Mouse (Mus musculus): ENCODE results near the gene Gm10803. TPM values are rescaled to one million over a fixed set of nuclear protein-coding genes. Genes with fewer than 3 reads are reported as not detected.

Gene Gm10803
- polyA plus RNA-seq, 1 experiment from 2014 or later: not detected

DNA sequence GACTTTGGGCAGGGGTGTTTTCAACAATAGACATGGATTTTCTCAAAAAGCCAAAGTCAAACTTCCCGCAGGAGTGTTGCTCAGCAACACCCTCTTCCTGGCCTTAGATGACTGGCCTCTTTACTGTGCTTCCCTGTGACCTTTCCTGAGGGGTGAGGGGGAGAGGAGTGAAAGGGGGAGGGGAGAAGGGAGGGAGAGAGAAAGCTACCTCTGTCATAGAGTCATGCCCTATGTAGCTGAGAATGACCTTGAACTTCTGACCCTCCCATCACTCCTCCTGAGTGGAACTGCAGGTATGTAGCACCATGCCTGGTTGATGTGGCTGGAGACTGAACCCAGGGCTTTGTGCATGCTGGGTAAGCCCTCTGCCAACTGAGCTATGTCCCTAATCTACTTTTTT lies 25.5 kb downstream of the Gm10803 start:
- no peak overlapping the region for H3K4me2 ChIP-seq (replicated peaks; ENCODE audit: low read depth)
- no peak overlapping the region for H3K27ac ChIP-seq (ENCODE audit: low read depth, low read length)
- WGBS: 59% methylated on average over 1 of the region's 1 CpGs
- H3K4me3 ChIP-seq (ENCODE audit: low read depth, low read length): no peak overlapping the region
- H3K4me1 ChIP-seq (replicated peaks; ENCODE audit: control insufficient read depth, insufficient read depth, low read length): no peaks in the 10 kb centered on the region
- H3K27me3 ChIP-seq (replicated peaks; ENCODE audit: control insufficient read depth, insufficient read depth, low read length): no peaks in the 10 kb centered on the region
- TF ChIP-seq CTCF (IDR thresholded peaks at IDR 0.05; ENCODE audit: low read depth): no peak
- H3K9me3 ChIP-seq (ENCODE audit: control insufficient read depth): no peaks in the 10 kb centered on the region
- H3K36me3 ChIP-seq (ENCODE audit: control insufficient read depth, insufficient read depth): no peaks in the 10 kb centered on the region
- no peak for ATAC-seq
- no peak overlapping the region for H3K9ac ChIP-seq (ENCODE audit: low read depth, low read length)

GRCm38 (mm10) chr2:93587446-93587845 lies 27.1 kb downstream of the Gm10803 start:
- no peaks in the 10 kb centered on the region for H3K9me3 ChIP-seq (ENCODE audit: control insufficient read depth)
- H3K27ac ChIP-seq (ENCODE audit: low read depth, low read length): no peak overlapping the region
- TF ChIP-seq CTCF (IDR thresholded peaks at IDR 0.05; ENCODE audit: low read depth): no peak
- no peaks in the 10 kb centered on the region for H3K4me1 ChIP-seq (replicated peaks; ENCODE audit: control insufficient read depth, insufficient read depth, low read length)
- no peak for ATAC-seq
- 35% methylated on average over 6 of the region's 6 CpGs for WGBS
- no peak overlapping the region for H3K4me3 ChIP-seq (ENCODE audit: low read depth, low read length)
- no peak overlapping the region for H3K4me2 ChIP-seq (replicated peaks; ENCODE audit: low read depth)
- H3K9ac ChIP-seq (ENCODE audit: low read depth, low read length): no peak overlapping the region
- no peaks in the 10 kb centered on the region for H3K36me3 ChIP-seq (ENCODE audit: control insufficient read depth, insufficient read depth)
- no peaks in the 10 kb centered on the region for H3K27me3 ChIP-seq (replicated peaks; ENCODE audit: control insufficient read depth, insufficient read depth, low read length)

DNA sequence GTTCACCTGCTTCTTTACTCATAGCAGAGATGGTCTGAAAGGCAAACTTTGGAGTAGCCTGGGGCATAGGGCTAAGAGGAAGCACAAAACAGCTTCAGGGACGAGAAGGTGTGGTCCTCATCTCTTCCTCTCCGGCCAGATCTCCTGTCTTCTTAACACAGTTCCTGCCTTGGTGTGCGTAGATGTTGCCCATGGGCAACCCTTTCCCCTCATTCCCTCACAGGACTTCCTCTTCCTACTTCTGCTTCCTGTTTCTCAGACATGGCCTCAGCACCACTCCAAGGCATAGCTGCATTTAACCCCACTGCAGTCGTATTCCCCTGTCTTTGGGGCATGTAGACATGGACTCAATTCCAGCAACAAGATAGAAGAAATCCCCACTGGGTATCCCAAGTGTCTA lies 29.5 kb downstream of the Gm10803 start:
- Histone ChIP-seq H3K4me1 (replicated peaks; ENCODE audit: control insufficient read depth, insufficient read depth, low read length) (no peaks in the 10 kb centered on the region), H3K9ac (ENCODE audit: low read depth, low read length) (no peak overlapping the region), H3K4me3 (ENCODE audit: low read depth, low read length) (no peak overlapping the region), H3K4me2 (replicated peaks; ENCODE audit: low read depth) (no peak overlapping the region), H3K36me3 (ENCODE audit: control insufficient read depth, insufficient read depth) (no peaks in the 10 kb centered on the region), H3K27ac (ENCODE audit: low read depth, low read length) (no peak overlapping the region), H3K9me3 (ENCODE audit: control insufficient read depth) (no peaks in the 10 kb centered on the region), H3K27me3 (replicated peaks; ENCODE audit: control insufficient read depth, insufficient read depth, low read length) (0 out of 2 replicates have a peak, but pooled peaks cover 2% of the 10 kb centered on the region)
- ATAC-seq: no peak
- TF ChIP-seq CTCF (IDR thresholded peaks at IDR 0.05; ENCODE audit: low read depth): no peak
- 69% methylated on average over 4 of the region's 4 CpGs for WGBS

- Histone ChIP-seq H3K4me1 (replicated peaks; ENCODE audit: control insufficient read depth, insufficient read depth, low read length) (no peaks in the 10 kb centered on the region), H3K4me2 (replicated peaks; ENCODE audit: low read depth) (no peak overlapping the region), H3K9ac (ENCODE audit: low read depth, low read length) (no peak overlapping the region), H3K36me3 (ENCODE audit: control insufficient read depth, insufficient read depth) (no peaks in the 10 kb centered on the region), H3K9me3 (ENCODE audit: control insufficient read depth) (no peaks in the 10 kb centered on the region), H3K27ac (ENCODE audit: low read depth, low read length) (no peak overlapping the region), H3K4me3 (ENCODE audit: low read depth, low read length) (no peak overlapping the region), H3K27me3 (replicated peaks; ENCODE audit: control insufficient read depth, insufficient read depth, low read length) (0 out of 2 replicates have a peak, but pooled peaks cover 2% of the 10 kb centered on the region)
- WGBS: 44% methylated on average over 2 of the region's 2 CpGs
- no peak for TF ChIP-seq CTCF (IDR thresholded peaks at IDR 0.05; ENCODE audit: low read depth)
- ATAC-seq: no peak
Observed at GRCm38 (mm10) chr2:93591706-93592105, 31.3 kb downstream of the Gm10803 start.

DNA sequence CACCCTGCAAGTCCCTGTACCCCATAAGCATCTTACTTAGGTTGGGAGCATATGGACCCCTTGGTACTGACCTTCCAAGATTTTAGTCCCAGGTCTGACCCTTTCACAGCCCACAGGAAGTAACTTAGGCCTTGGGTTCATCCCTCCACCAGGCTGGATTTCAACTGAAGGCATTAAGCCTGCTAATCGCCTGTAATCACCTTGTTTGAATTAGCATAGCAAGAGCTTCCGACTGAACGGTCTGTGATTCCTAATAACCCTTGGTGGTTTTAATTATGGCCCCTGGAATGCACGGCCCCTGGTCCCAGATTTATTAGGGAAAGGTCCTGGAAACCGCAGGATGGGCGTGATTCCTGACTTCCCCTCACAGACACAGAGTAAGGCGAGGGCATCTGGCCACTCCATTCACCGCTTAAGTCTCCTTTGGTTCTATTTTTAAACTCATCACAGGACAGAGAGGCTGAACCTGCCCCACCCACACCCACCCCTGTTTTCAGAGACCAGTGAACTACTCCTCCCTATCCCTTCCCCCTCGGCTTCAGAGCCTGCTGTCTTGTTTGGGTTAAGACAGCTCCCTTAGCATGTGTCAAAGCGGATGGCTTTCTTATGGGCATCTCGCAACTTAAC lies 31.9 kb downstream of the Gm10803 start:
- ATAC-seq: no peak
- TF ChIP-seq CTCF (IDR thresholded peaks at IDR 0.05; ENCODE audit: low read depth): no peak
- 49% methylated on average over 11 of the region's 11 CpGs for WGBS

GRCm38 (mm10) chr2:93593121-93593520 lies 32.8 kb downstream of the Gm10803 start:
- ATAC-seq: no peak
- H3K36me3 ChIP-seq (ENCODE audit: control insufficient read depth, insufficient read depth): no peaks in the 10 kb centered on the region
- H3K27ac ChIP-seq (ENCODE audit: low read depth, low read length): no peak overlapping the region
- H3K4me3 ChIP-seq (ENCODE audit: low read depth, low read length): no peak overlapping the region
- WGBS: 78% methylated on average over 10 of the region's 10 CpGs
- H3K4me1 ChIP-seq (replicated peaks; ENCODE audit: control insufficient read depth, insufficient read depth, low read length): no peaks in the 10 kb centered on the region
- no peak overlapping the region for H3K9ac ChIP-seq (ENCODE audit: low read depth, low read length)
- no peak for TF ChIP-seq CTCF (IDR thresholded peaks at IDR 0.05; ENCODE audit: low read depth)
- 0 out of 2 replicates have a peak, but pooled peaks cover 2% of the 10 kb centered on the region for H3K27me3 ChIP-seq (replicated peaks; ENCODE audit: control insufficient read depth, insufficient read depth, low read length)
- H3K4me2 ChIP-seq (replicated peaks; ENCODE audit: low read depth): no peak overlapping the region
- H3K9me3 ChIP-seq (ENCODE audit: control insufficient read depth): no peaks in the 10 kb centered on the region

More for the DNA sequence above, 31.9 kb downstream of the Gm10803 start:
- Histone ChIP-seq H3K4me3 (ENCODE audit: low read depth, low read length) (no peak overlapping the region), H3K27ac (ENCODE audit: low read depth, low read length) (no peak overlapping the region), H3K4me1 (replicated peaks; ENCODE audit: control insufficient read depth, insufficient read depth, low read length) (no peaks in the 10 kb centered on the region), H3K4me2 (replicated peaks; ENCODE audit: low read depth) (no peak overlapping the region), H3K9me3 (ENCODE audit: control insufficient read depth) (no peaks in the 10 kb centered on the region), H3K9ac (ENCODE audit: low read depth, low read length) (no peak overlapping the region), H3K36me3 (ENCODE audit: control insufficient read depth, insufficient read depth) (no peaks in the 10 kb centered on the region), H3K27me3 (replicated peaks; ENCODE audit: control insufficient read depth, insufficient read depth, low read length) (0 out of 2 replicates have a peak, but pooled peaks cover 2% of the 10 kb centered on the region)
